Mouse (Mus musculus) colon, adult 2 months (tissue): ENCODE results near the gene Olfr1353. TPM values are rescaled to one million over a fixed set of nuclear protein-coding genes. Genes with fewer than 3 reads are reported as not detected.

Experiments used
- polyA plus RNA-seq: library from polyadenylated mRNA; depleted of rRNA; stranded (reverse); fragments of >200 nt; gene quantifications from 2 replicates; pipeline ENCODE4 v1.2.3, GENCODE M21; 2012; rRNA removed

Olfr1353 gene
- polyA plus RNA-seq, result not detected in 2 replicates

DNA sequence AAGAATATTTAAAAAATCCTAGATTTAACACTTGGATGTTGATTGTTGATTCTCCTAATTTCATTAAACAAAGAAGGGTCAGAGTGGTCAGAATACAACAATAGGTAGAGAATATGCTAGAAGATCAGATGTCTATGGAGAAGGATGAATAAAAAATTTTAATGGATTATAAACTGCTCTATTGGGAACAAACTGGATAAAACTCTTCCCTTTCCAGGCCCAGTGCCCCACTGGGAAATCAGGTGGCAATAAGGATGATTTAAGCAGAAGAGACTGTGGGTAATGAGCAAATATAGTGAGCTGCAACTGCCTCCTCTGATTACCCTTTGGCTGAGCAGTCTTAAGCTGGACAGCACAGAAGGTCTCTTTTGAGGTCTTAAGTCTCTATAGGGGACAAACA lies at the start of gene Olfr1353:
Gene Olfr1353 (plus strand): TSS at position 301 of the 400 bp plus-strand sequence.

DNA sequence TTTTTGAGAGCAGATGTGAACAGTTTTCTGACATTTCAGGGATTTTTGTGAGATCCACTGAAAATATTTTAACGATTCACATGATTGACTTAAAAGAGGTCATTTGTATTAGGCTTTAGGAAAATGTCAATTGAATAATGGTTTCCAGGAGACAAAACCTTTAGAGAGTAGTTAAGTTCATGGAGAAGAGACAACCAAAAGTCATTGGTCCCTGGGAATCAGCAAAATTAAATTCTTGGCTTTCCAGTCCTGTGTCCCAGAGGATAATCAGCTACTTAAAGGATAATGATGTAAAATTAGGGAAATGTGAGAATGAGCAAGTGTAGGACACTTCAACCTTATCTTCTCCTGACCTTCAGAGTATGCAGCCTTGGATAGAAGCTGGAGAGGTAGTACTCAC lies 12.8 kb upstream of the Olfr1353 start, which contains the start of gene Olfr8:
Gene Olfr8 (plus strand): TSS at position 301 of the 400 bp plus-strand sequence.

DNA sequence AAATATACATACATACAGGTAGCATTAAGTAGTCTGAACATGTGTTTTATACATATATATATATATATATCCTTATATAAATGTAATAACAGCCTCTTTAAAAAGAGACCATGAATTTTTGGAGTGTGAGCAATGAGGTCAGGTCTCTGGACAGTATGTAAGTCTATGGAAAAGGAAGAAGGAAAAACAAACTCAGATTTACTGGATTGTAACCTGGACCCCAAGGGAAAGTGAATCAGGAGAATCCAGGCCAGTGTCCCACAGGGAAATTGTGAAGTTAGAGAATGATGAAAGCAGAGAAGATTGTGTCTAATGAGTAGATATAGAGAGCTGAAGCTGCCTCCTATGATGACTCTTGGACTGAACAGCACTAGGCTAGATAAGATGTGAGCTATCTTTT lies 17.6 kb downstream of the Olfr1353 start, which contains the start of gene Olfr1352:
Gene Olfr1352 (plus strand): TSS at position 301 of the 400 bp plus-strand sequence.

DNA sequence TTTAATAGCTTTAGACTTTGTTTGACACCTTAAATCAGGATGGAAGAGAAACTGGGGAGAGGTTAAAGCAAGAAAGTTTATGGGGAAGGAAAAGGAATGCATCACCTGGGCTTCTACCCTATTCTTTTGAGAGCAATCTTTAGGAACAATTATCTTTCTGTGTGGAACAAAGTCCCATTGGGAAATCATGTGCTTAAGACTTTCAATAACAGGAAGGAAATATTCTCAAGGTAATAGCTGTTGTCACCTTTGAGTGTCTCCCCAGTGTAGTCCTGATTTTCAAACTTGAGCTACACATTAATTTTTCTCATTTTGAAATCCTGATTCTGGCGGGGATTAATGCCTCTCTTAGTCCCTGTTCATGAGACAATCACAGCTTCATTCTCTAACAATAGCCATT lies 49.1 kb downstream of the Olfr1353 start, which contains the start of gene Olfr1351:
Gene Olfr1351 (plus strand): TSS at position 301 of the 400 bp plus-strand sequence.

Other genes starting within 250 kb of the Olfr1353 start
- gene Casp14, start 245.0 kb upstream of the Olfr1353 start, polyA plus RNA-seq, result 2.6 and 3.0 TPM in 2 replicates
- not detected in 2 replicates for gene Ccdc105, start 210.2 kb upstream of the Olfr1353 start, polyA plus RNA-seq
- gene Slc1a6, start 182.8 kb upstream of the Olfr1353 start, polyA plus RNA-seq, result 0.54 and 0.69 TPM in 2 replicates
- gene Olfr1356, start 111.1 kb upstream of the Olfr1353 start, polyA plus RNA-seq, result not detected in 2 replicates
- not detected in 2 replicates for gene Olfr1355, start 87.8 kb upstream of the Olfr1353 start, polyA plus RNA-seq
- not detected in 2 replicates for gene Olfr1354, start 50.1 kb upstream of the Olfr1353 start, polyA plus RNA-seq
- not detected in 2 replicates for gene Olfr8, start 12.7 kb upstream of the Olfr1353 start, polyA plus RNA-seq
- gene Olfr1352, start 17.7 kb downstream of the Olfr1353 start, polyA plus RNA-seq, result not detected in 2 replicates
- gene Olfr1351, start 49.2 kb downstream of the Olfr1353 start, polyA plus RNA-seq, result not detected in 2 replicates
- gene Olfr57, start 65.4 kb downstream of the Olfr1353 start, polyA plus RNA-seq, result not detected in 2 replicates
- gene 2610008E11Rik, start 134.3 kb downstream of the Olfr1353 start, polyA plus RNA-seq, result 0.69 and 0.76 TPM in 2 replicates
- gene Vmn2r80, start 185.5 kb downstream of the Olfr1353 start, polyA plus RNA-seq, result not detected in 2 replicates